Mouse (Mus musculus): ENCODE measurements around the gene Ankrd6.

DNA sequence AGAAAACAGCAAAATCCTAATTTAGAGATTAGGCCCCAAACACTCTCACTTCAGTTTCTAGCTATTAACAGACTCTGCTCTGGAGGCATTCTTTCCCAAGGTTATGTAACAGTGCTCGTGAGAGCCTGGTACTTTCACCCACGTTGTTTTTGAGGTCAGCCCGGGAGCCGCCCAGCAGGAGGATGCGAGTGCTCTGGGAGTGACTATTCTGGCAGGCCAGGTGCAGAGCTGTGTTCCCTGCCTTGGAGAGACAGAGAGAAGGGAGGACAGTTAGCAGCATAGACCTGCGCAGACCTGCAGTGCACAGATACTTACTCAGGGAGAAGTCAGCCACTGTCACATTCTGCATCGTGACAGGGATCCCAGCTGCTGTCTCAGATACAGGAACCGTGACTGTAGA is 126.4 kb downstream of the Ankrd6 start:
- TF ChIP-seq CTCF (conservative IDR thresholded peaks at IDR 0.05; ENCODE audit: low read length) (no peak), NANOG (IDR thresholded peaks at IDR 0.05; ENCODE audit: borderline replicate concordance, low read length) (no peak), POU5F1 (IDR thresholded peaks at IDR 0.05; ENCODE audit: borderline replicate concordance, low read length) (no peak)

Measured in E14TG2a.4 (cell line).